Mouse (Mus musculus): ENCODE measurements around the gene Tacc2. TPM values are rescaled to one million over a fixed set of nuclear protein-coding genes. Genes with fewer than 3 reads are reported as not detected.

The Tacc2 gene
- 51.6 and 64.7 TPM in 2 replicates for polyA plus RNA-seq (2012; rRNA removed)

GRCm38 (mm10) chr7:130577388-130578003 lies at the start of gene Tacc2:
Gene Tacc2 (plus strand): TSS chr7:130577438.

GRCm38 (mm10) chr7:130572821-130573220 lies 4.4 kb upstream of the Tacc2 start, which contains the start of gene Nsmce4a:
Gene Nsmce4a (minus strand): TSS chr7:130573118.

GRCm38 (mm10) chr7:130773914-130774630 lies 196.8 kb downstream of the Tacc2 start, which contains the start of gene Btbd16:
Gene Btbd16 (plus strand): TSS chr7:130774069.

Other genes starting within 250 kb of the Tacc2 start
- 11.5 and 16.4 TPM in 2 replicates for gene Ate1, start 57.1 kb upstream of the Tacc2 start, polyA plus RNA-seq (2012; rRNA removed)
- 141 and 211 TPM in 2 replicates for gene Nsmce4a, start 4.3 kb upstream of the Tacc2 start, polyA plus RNA-seq (2012; rRNA removed)
- gene Btbd16, start 196.6 kb downstream of the Tacc2 start, polyA plus RNA-seq (2012; rRNA removed), result not detected in 2 replicates

Measured in central nervous system, embryonic 11.5 days (tissue).